Mouse (Mus musculus): ENCODE measurements at regions not wholly inside any gene's neighbourhood (a gene's known extent, or its start where the extent isn't known, plus 50 kb on each side); places are given as distances from the start of the nearest gene placed in this dataset.

DNA sequence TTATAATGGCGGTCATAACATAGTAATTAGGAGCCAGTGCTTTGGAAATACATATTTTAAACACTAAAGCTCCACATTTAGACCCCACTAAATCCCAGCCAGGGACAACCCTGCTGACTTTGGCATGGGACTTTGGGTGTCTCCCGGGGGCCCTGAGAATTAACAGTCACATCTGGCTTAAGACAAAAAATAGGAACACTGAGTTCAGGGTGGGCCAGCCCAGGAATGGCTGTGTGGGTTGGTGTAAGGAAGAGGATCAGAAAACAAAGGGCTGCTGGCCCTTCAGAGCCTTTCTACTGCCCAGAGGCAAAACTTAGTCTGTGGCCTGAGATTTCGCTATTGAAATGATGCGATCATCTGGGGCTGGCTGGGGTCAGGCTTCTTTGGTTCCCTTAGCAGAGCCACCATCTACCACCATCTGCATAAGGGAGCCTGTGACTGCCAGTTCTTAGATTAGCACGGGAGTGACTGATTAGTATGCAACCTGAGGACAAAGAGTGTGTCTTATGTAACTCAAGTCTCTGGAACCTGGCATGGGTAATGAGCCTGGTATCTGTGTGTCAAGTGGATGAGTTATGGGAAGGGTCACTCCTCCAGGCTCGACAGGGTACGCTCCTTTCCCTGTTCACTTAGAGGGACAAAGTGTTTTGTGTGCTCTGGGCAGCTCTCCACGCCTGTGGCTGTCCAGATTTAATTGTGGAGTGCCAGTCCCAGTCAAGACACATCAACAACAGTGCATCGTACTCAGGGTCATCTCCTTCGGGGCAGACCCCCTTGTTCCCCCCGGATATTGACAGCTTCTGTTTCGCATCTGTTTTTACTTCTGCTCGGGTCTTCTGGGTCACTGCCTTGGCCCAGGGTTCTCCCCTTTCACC is 199.0 kb downstream of the Ets1 start:
- TF ChIP-seq GABPA (IDR thresholded peaks at IDR 0.05; ENCODE audit: insufficient replicate concordance, low read depth, low read length) (no peak), ZNF384 (IDR thresholded peaks at IDR 0.05; ENCODE audit: low read depth, low read length) (no peak), NELFE (IDR thresholded peaks at IDR 0.05; ENCODE audit: low read depth, low read length) (no peak), ZC3H11A (IDR thresholded peaks at IDR 0.05; ENCODE audit: low read depth, low read length) (no peak), JUND (conservative IDR thresholded peaks at IDR 0.05; ENCODE audit: low read depth, low read length) (no peak), UBTF (IDR thresholded peaks at IDR 0.05; ENCODE audit: low read depth, low read length) (no peak), ETS1 (conservative IDR thresholded peaks at IDR 0.05; ENCODE audit: low read depth, low read length) (no peak), TCF12 (IDR thresholded peaks at IDR 0.05; ENCODE audit: low read depth, low read length) (no peak), ZMIZ1 (IDR thresholded peaks at IDR 0.05; ENCODE audit: low read depth, low read length) (no peak)
- in situ Hi-C loops (cut with MboI; ENCODE audit: low pct_ligation_motif_present, low pct_unique_long_range_greater_than_20kb, low sequenced_read_pairs) (no loop called here), dilution Hi-C loops (cut with MboI; ENCODE audit: extremely low pct_ligation_motif_present, extremely low pct_unique_long_range_greater_than_20kb, low sequenced_read_pairs) (no loop called here)
- H3K36me3 ChIP-seq (replicated peaks in 1 of 2; ENCODE audit: control insufficient read depth in 1 of 2, insufficient read depth in 1 of 2, low read length in 1 of 2), result no peaks in the 10 kb centered on the region
- no peaks in the 10 kb centered on the region for H3K27me3 ChIP-seq (replicated peaks)
- no peaks in the 10 kb centered on the region for H3K9me3 ChIP-seq (replicated peaks; ENCODE audit: low read length)
- H3K27ac ChIP-seq (ENCODE audit: insufficient read depth, low read depth), result no peak overlapping the region
- H3K4me1 ChIP-seq (ENCODE audit: control insufficient read depth in 1 of 2, insufficient read depth in 2 of 2), result peaks cover 0 to 16% of the 10 kb centered on the region in 2 experiments; a peak in 2 of 4 replicates
- DNase-seq (ENCODE audit: extremely low read depth), result no peak
- no peaks in the 10 kb centered on the region for H3K79me2 ChIP-seq (replicated peaks; ENCODE audit: control insufficient read depth, extremely low read depth, insufficient read depth, poor library complexity, severe bottlenecking)
- no peak overlapping the region for H3K4me2 ChIP-seq (ENCODE audit: insufficient read depth, low read depth, poor library complexity, severe bottlenecking)
- H3K9ac ChIP-seq (ENCODE audit: insufficient read depth, low read depth), result no peak overlapping the region
- H3K4me3 ChIP-seq (replicated peaks in 1 of 3; ENCODE audit: low read depth in 2 of 3, low read length in 2 of 3, poor library complexity in 1 of 3), result no peak overlapping the region

- no peaks in the 10 kb centered on the region for H3K36me3 ChIP-seq (replicated peaks in 1 of 2; ENCODE audit: control insufficient read depth in 1 of 2, insufficient read depth in 1 of 2, low read length in 1 of 2)
- H3K79me2 ChIP-seq (replicated peaks; ENCODE audit: control insufficient read depth, extremely low read depth, insufficient read depth, poor library complexity, severe bottlenecking), result no peaks in the 10 kb centered on the region
- no peak overlapping the region for H3K4me3 ChIP-seq (replicated peaks in 1 of 3; ENCODE audit: low read depth in 2 of 3, low read length in 2 of 3, poor library complexity in 1 of 3)
- H3K9me3 ChIP-seq (replicated peaks; ENCODE audit: low read length), result no peaks in the 10 kb centered on the region
- in situ Hi-C loops (cut with MboI; ENCODE audit: low pct_ligation_motif_present, low pct_unique_long_range_greater_than_20kb, low sequenced_read_pairs) (no loop called here), dilution Hi-C loops (cut with MboI; ENCODE audit: extremely low pct_ligation_motif_present, extremely low pct_unique_long_range_greater_than_20kb, low sequenced_read_pairs) (no loop called here)
- no peaks in the 10 kb centered on the region for H3K27me3 ChIP-seq (replicated peaks)
- TF ChIP-seq MAZ (IDR thresholded peaks at IDR 0.05; ENCODE audit: low read depth, low read length) (no peak), JUN (IDR thresholded peaks at IDR 0.05; ENCODE audit: insufficient read depth, low read depth, low read length) (no peak), E2F4 (IDR thresholded peaks at IDR 0.05; ENCODE audit: insufficient replicate concordance, low read depth, low read length) (no peak), RCOR1 (conservative IDR thresholded peaks at IDR 0.05; ENCODE audit: low read depth, low read length) (no peak), ZNF384 (IDR thresholded peaks at IDR 0.05; ENCODE audit: low read depth, low read length) (no peak), NELFE (IDR thresholded peaks at IDR 0.05; ENCODE audit: low read depth, low read length) (no peak), EP300 (IDR thresholded peaks at IDR 0.05; ENCODE audit: low read length) (no peak), ZKSCAN1 (IDR thresholded peaks at IDR 0.05; ENCODE audit: borderline replicate concordance, low read depth, low read length) (no peak), MEF2A (IDR thresholded peaks at IDR 0.05; ENCODE audit: borderline replicate concordance, low read depth, low read length) (no peak), MXI1 (IDR thresholded peaks at IDR 0.05; ENCODE audit: low read depth, low read length) (no peak), RAD21 (IDR thresholded peaks at IDR 0.05; ENCODE audit: low read depth, low read length) (no peak), ETS1 (conservative IDR thresholded peaks at IDR 0.05; ENCODE audit: low read depth, low read length) (no peak)
- H3K4me2 ChIP-seq (ENCODE audit: insufficient read depth, low read depth, poor library complexity, severe bottlenecking), result no peak overlapping the region
- no peak for DNase-seq (ENCODE audit: extremely low read depth)
- no peak overlapping the region for H3K9ac ChIP-seq (ENCODE audit: insufficient read depth, low read depth)
- H3K4me1 ChIP-seq (ENCODE audit: control insufficient read depth in 1 of 2, insufficient read depth in 2 of 2), result peaks cover 0 to 16% of the 10 kb centered on the region in 2 experiments; a peak in 2 of 4 replicates
- H3K27ac ChIP-seq (ENCODE audit: insufficient read depth, low read depth), result no peak overlapping the region
Measured at GRCm38 (mm10) chr9:32835626-32835971, 199.6 kb downstream of the Ets1 start.
